Mouse (Mus musculus) forebrain, embryonic 15.5 days (tissue): ENCODE data around the gene Traf6. TPM values are rescaled to one million over a fixed set of nuclear protein-coding genes. Genes with fewer than 3 reads are reported as not detected.

ENCODE experiments used
- ATAC-seq: fragments of 200-750 bp; cut with Nextera tagmentation; replicated peaks from 2 replicates; pipeline ENCODE4 v1.8.0; 2017; ENCODE audit warnings: mild to moderate bottlenecking, moderate TSS enrichment, moderate library complexity
- H3K27ac ChIP-seq: fragments of 300-500 bp; sonication (generic); replicated peaks from 2 replicates; pipeline ENCODE4 v1.5.1; 2015; ENCODE audit warnings: mild to moderate bottlenecking, inconsistent platforms
- H3K27me3 ChIP-seq: fragments of 300-500 bp; sonication (generic); 2 replicates; pipeline ENCODE4 v1.6.1; 2015; ENCODE audit warnings: inconsistent platforms
- H3K36me3 ChIP-seq: fragments of 300-500 bp; sonication (generic); 2 replicates; pipeline ENCODE4 v1.6.1; 2015; ENCODE audit warnings: mild to moderate bottlenecking, inconsistent platforms
- H3K4me1 ChIP-seq: fragments of 300-500 bp; sonication (generic); 2 replicates; pipeline ENCODE4 v1.6.1; 2015; ENCODE audit warnings: inconsistent platforms
- H3K4me2 ChIP-seq: fragments of 300-500 bp; sonication (generic); replicated peaks from 2 replicates; pipeline ENCODE4 v1.6.1; 2015; ENCODE audit warnings: mild to moderate bottlenecking, inconsistent platforms
- H3K4me3 ChIP-seq: fragments of 300-500 bp; sonication (generic); 2 replicates; pipeline ENCODE4 v1.5.1; 2015; ENCODE audit warnings: mild to moderate bottlenecking, inconsistent platforms
- H3K9ac ChIP-seq: fragments of 300-500 bp; sonication (generic); replicated peaks from 2 replicates; pipeline ENCODE4 v1.6.1; 2015; ENCODE audit warnings: mild to moderate bottlenecking, inconsistent platforms
- H3K9me3 ChIP-seq: fragments of 300-500 bp; sonication (generic); 2 replicates; pipeline ENCODE4 v1.6.1; 2016; ENCODE audit warnings: inconsistent platforms
- WGBS: fragments of 180-500 bp; shearing (Covaris S2); methylation state at CpG from one replicate; pipeline ENCODE4 v1.1.7; 2015; ENCODE audit warnings: mixed read lengths; 5-methylcytosine and 5-hydroxymethylcytosine counted together
- polyA plus RNA-seq: library from polyadenylated mRNA; unstranded; fragments of >200 nt; fragmentation: Nextera tagmentation; extraction: Ambion mirVana; gene quantifications from 2 replicates; pipeline ENCODE4 v1.2.1, GENCODE M21; 2015

The Traf6 gene
- polyA plus RNA-seq, 1 experiment from 2014 or later = 10.3 TPM

DNA sequence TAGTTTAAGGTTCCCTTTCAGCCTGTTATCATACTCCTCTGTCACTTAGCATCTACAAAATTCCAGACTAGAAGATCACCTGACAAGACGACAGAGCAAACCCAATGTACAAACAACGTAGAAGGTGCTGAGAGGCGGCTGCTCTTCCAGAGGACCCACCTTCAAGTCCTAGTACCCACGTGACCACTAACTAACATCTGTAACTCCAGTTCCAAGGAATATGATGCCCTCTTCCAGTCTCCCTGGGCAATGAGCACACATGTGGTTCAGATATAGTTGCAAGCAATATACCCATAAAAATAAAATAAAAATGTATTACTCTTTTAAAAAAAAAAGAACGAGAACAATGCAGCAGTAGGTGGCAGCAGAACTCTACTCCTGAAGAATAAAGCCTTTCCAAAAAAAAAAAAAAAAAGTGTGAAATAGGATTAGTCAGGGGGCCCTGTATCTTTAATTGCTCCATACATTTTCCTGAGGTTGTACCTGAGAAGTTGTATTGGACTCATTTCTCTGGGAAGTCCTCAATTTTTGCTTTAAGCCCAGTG lies 27.8 kb downstream of the Traf6 start:
- Histone ChIP-seq H3K27ac (no peak overlapping the region), H3K9ac (no peak overlapping the region), H3K36me3 (0 out of 2 replicates have a peak, but pooled peaks cover 1% of the 10 kb centered on the region), H3K4me2 (no peak overlapping the region), H3K27me3 (no peaks in the 10 kb centered on the region), H3K4me3 (no peak overlapping the region), H3K9me3 (no peaks in the 10 kb centered on the region), H3K4me1 (no peaks in the 10 kb centered on the region)
- 52% methylated on average over 5 of the region's 5 CpGs for WGBS
- ATAC-seq = no peak

DNA sequence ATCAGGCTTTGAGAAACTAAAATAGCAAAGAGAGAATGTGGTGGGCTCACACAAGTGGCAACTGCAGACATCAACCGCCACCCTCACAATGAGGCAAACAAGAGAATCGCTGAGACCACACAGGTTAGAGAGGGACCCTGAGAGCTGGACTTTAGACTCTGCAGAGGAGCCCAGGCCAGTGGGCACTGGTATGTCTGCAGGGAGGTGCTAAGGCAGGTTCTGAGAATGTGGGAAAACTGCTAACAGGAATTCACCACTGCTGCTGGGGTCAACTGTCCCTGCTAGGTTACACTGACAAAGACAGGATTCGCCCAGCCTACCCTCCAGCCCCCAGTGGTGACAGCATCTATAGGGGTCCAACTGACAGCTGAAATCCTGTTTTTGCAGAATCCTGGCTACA lies 33.4 kb downstream of the Traf6 start:
- ATAC-seq = no peak
- no peaks in the 10 kb centered on the region for H3K4me1 ChIP-seq
- no peaks in the 10 kb centered on the region for H3K36me3 ChIP-seq
- H3K9me3 ChIP-seq = no peaks in the 10 kb centered on the region
- no peak overlapping the region for H3K27ac ChIP-seq
- no peaks in the 10 kb centered on the region for H3K27me3 ChIP-seq
- H3K9ac ChIP-seq = no peak overlapping the region
- no peak overlapping the region for H3K4me2 ChIP-seq
- WGBS = 95% methylated on average over 3 of the region's 3 CpGs
- H3K4me3 ChIP-seq = no peak overlapping the region

DNA sequence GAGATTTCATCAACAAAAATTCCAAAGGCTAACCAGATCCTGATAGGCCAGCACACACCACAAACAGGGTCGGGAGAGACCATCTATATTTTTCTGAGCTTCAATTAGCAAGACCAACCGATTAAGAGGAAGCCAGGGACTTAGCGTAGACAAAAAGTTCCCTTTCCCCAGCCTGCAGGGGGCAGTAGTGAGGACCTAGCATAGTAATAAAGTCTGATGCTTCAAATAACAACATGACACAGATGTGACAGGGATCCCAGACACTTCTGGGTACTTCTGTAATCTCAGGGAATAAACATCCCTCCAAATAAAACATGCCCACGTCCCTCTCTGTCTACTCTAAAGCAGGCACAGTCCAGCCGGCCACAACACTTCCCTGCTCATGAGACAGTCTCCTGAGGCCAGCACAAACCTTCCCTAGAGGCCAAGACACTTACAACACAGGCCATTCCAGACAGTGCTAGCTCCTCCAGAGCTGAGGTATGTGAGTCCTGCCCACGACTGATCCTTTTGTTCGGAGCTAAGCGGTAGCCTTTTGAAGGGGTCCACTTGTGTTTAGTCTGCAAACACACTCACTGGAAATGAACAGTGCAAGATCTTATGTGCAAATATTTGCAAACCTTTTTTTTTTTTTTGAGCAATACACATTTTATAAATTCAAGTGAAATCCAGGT lies 37.6 kb downstream of the Traf6 start:
- no peak overlapping the region for H3K9ac ChIP-seq

DNA sequence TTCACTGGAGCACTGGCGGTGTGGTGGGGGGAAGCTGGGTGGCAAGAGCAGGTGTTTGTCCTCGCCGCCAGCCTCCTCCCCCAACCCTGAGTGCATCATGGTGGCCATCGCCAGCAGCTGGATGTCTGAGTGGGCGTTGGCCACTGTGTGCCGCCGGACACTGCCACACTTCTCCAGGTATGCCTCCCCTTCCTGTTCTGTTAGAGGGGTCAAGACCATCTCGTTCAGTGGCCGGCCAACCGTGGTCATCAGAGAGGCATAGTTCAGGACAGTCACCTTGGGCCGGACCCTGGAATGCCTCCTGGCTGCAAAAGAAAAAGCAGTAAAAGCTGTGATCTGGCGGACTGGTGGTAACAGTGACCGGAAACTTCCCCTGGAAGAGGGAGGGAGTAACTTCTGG lies 38.9 kb downstream of the Traf6 start:
- no peaks in the 10 kb centered on the region for H3K27me3 ChIP-seq
- no peak for ATAC-seq
- H3K9ac ChIP-seq = no peak overlapping the region
- H3K4me1 ChIP-seq = no peaks in the 10 kb centered on the region
- no peaks in the 10 kb centered on the region for H3K9me3 ChIP-seq
- no peak overlapping the region for H3K4me3 ChIP-seq
- WGBS = 97% methylated on average over 13 of the region's 13 CpGs
- no peak overlapping the region for H3K27ac ChIP-seq
- no peaks in the 10 kb centered on the region for H3K36me3 ChIP-seq
- H3K4me2 ChIP-seq = no peak overlapping the region

More for the DNA sequence above, 37.6 kb downstream of the Traf6 start:
- H3K36me3 ChIP-seq = no peaks in the 10 kb centered on the region
- WGBS = 78% methylated on average over 8 of the region's 8 CpGs
- no peaks in the 10 kb centered on the region for H3K4me1 ChIP-seq
- no peak overlapping the region for H3K4me2 ChIP-seq
- ATAC-seq = no peak
- no peak overlapping the region for H3K4me3 ChIP-seq
- no peaks in the 10 kb centered on the region for H3K27me3 ChIP-seq
- no peaks in the 10 kb centered on the region for H3K9me3 ChIP-seq
- no peak overlapping the region for H3K27ac ChIP-seq

DNA sequence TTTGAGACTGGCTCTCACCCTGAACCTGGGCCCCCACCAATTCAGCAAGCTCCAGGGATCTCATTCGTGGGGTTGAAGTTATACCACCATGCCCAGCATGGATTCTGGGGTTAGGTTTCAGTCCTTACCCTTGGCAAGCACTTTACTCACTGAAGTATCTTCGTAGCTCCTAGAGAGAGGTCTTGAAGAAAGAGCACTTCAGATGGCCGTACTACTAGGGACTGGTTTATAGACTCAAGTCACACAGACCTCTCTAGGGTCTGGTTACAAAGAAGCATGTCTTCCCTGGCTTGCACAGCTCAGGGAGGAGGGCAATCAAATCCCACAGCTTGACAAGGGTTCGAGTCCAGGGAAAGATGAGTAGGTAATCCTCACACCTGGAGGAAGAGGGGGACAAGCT lies 43.6 kb downstream of the Traf6 start:
- no peaks in the 10 kb centered on the region for H3K27me3 ChIP-seq
- H3K9ac ChIP-seq = no peak overlapping the region
- H3K9me3 ChIP-seq = no peaks in the 10 kb centered on the region
- H3K27ac ChIP-seq = no peak overlapping the region
- no peak overlapping the region for H3K4me2 ChIP-seq
- H3K36me3 ChIP-seq = no peaks in the 10 kb centered on the region
- H3K4me1 ChIP-seq = peaks cover 11% of the 10 kb centered on the region
- 89% methylated on average over 4 of the region's 4 CpGs for WGBS
- no peak overlapping the region for H3K4me3 ChIP-seq
- ATAC-seq = no peak

DNA sequence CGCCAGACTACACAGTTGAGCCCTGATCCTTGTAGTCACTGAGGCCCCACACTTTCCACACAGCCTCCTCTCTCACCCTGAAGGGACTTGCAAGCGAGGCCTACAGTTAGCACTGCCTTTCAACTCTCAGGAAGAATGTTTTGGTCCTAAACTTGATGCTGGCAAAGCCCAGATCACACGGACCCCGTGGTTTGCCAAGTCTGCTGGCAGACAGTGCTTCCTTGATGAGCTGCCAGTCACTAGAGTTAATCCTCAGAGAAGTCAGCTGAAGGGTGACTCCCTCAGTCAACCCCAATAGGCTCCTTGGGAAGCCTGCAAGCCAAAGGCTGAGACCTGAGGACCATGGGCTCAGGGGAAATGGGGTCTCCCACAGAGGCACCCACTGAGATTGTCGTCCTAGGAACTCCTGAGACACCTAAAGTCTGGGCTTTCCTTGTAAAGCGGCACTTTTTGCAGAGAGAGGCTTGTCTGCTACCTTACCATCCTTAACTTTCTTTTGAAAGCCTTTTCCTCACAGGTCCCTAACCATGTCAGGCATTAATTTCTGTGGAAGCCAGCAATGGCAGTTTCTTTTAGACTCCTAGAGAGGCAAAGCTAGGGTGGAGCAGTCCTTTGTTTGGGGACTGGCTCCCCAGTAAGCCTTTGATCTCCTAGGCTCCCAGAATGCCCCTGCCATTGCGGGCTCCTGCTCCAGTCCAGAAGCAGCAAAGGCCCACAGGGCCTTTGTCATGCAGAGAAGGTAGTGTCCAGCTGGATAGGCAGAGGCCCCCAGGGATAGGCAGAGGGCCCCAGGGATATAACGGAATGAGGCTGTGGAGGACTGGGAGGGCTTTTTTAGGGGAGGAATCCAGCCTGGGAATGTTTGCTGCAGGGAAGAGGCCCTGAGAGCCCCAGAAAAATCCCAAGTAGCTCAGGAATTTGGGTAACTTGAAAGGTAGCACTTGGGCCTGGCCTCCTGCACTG lies 44.4 kb downstream of the Traf6 start:
- H3K27me3 ChIP-seq = no peaks in the 10 kb centered on the region
- H3K4me2 ChIP-seq = no peak overlapping the region
- H3K4me3 ChIP-seq = no peak overlapping the region
- peak overlapping the region; percentile 29 for H3K27ac ChIP-seq
- peaks cover 11% of the 10 kb centered on the region for H3K4me1 ChIP-seq
- 15% methylated on average over 8 of the region's 8 CpGs for WGBS
- ATAC-seq = peak; percentile 62
- H3K36me3 ChIP-seq = no peaks in the 10 kb centered on the region
- H3K9me3 ChIP-seq = no peaks in the 10 kb centered on the region
- no peak overlapping the region for H3K9ac ChIP-seq

DNA sequence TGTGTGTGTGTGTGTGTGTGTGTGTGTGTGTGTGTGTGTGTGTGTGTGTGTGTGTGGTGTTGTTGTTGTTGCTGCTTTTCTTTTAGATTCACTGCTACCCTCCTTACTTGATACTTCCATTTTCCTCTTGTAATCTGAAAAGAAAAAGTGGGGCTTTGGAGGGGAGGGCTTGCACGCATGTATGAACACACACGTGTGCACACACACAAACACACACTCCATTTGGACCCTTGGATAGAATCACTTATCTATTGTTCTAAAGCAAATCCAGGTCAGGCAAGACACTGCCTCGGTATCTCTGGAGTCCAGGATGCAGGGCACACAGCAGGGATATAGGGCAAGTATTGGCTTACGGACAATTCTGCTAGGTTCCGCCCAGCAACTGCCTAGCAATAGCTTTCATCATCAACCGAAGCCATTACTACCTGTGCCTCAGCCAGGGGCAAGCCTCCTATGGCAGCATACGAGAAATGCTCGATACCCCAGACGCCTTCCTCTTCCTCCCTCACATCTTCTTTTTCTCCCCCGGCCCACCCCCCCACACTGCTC lies 45.2 kb downstream of the Traf6 start:
- Histone ChIP-seq H3K4me3 (no peak overlapping the region), H3K36me3 (no peaks in the 10 kb centered on the region), H3K9me3 (no peaks in the 10 kb centered on the region), H3K27me3 (no peaks in the 10 kb centered on the region), H3K4me1 (peaks cover 11% of the 10 kb centered on the region), H3K4me2 (no peak overlapping the region), H3K9ac (no peak overlapping the region), H3K27ac (no peak overlapping the region)
- WGBS = 35% methylated on average over 10 of the region's 10 CpGs
- 0 out of 2 replicates have a peak, but pooled peaks have one; percentile 17 for ATAC-seq

DNA sequence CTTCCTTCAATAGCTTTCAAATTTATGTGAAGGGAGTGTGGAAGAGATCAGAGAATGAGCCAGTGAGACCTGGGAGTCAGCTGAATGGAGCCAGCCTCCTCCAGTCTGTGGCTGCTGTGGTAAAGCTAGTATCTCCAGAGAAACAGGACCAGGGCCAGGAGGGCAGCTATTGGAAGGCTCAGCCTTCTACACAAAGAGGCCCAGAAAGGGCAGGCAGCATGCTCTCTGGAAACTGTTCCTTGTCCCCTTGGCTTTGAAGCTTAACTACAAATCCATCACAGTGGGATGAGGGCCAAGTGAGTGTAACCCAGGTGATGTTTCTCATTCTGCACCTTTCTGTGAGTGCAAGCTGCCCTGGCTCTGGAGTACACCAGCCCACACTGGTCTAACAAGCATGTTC lies 49.6 kb downstream of the Traf6 start:
- Histone ChIP-seq H3K27me3 (no peaks in the 10 kb centered on the region), H3K4me3 (no peak overlapping the region), H3K9ac (no peak overlapping the region), H3K36me3 (no peaks in the 10 kb centered on the region), H3K4me2 (no peak overlapping the region), H3K4me1 (peaks cover 15% of the 10 kb centered on the region), H3K9me3 (no peaks in the 10 kb centered on the region), H3K27ac (no peak overlapping the region)
- ATAC-seq = no peak

DNA sequence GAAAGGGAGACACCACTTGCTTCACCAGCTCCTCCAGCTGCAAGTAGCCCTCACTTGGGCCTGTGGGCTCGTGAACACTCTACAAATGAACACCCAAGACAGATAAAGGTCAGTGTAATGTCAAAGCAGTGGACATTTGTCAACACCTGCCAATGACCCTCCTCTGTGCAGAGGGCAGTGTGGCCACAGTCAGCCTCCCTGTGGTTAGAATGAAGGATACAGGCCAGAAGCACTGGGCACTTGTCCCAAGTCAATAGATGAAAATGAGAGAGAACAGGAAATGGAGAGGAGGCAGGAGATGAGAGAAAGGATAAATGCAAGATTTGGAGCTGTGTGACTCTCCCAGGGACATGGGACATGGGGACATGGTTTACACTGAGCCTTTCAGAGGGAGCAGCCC lies 51.2 kb downstream of the Traf6 start:
- 82% methylated on average over 1 of the region's 1 CpGs for WGBS
- Histone ChIP-seq H3K27ac (no peak overlapping the region), H3K4me1 (0 out of 2 replicates have a peak, but pooled peaks cover 5% of the 10 kb centered on the region), H3K9me3 (no peaks in the 10 kb centered on the region), H3K9ac (no peak overlapping the region), H3K36me3 (no peaks in the 10 kb centered on the region), H3K4me2 (no peak overlapping the region), H3K27me3 (no peaks in the 10 kb centered on the region), H3K4me3 (no peak overlapping the region)
- no peak for ATAC-seq

DNA sequence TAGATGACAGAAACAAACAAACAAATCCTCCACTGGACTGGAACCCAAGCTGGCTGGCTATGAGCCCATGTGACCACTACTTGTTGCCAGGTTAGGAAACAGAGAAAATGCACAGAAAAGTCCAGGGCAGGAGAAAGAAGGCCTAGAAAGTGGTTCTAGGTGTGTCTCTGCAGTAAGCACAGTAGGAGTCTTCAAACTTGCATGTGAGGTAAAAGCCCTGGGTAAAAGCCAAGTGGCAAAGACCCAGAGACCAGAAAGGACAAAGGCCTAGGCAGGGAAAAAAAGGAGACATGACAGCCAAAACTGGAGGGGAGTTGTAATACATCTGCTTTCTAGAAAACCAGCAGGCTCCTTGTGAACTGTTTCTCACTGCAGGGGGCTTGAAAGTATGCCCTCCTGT lies 52.7 kb downstream of the Traf6 start:
- H3K9ac ChIP-seq = no peak overlapping the region
- H3K27ac ChIP-seq = 0 out of 2 replicates have a peak overlapping the region, but pooled peaks have one; percentile 33
- no peaks in the 10 kb centered on the region for H3K27me3 ChIP-seq
- H3K4me1 ChIP-seq = 0 out of 2 replicates have a peak, but pooled peaks cover 5% of the 10 kb centered on the region
- no peak for ATAC-seq
- no peaks in the 10 kb centered on the region for H3K9me3 ChIP-seq
- H3K36me3 ChIP-seq = no peaks in the 10 kb centered on the region
- H3K4me3 ChIP-seq = no peak overlapping the region
- no peak overlapping the region for H3K4me2 ChIP-seq

DNA sequence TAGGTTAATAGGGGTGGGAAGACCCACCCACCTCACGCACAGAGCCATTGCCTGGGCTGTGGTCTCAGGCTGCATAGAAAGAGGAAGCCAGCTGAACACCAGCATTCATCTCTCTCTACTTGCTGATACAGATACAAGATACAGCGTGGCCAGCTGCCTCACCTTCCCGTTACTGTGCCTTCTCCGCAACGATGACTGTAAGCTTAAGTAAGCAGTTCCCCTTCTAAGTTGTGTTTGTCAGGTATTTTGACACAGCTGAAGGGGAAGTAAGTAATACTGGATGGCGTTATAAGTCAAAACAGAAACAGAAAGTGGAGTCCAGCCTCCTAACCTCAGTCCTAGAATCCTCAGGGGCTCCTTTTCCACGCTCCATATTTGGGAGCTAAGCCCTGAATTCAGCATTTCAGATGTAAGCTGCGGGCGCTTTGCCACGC lies 54.6 kb downstream of the Traf6 start:
- H3K27ac ChIP-seq = no peak overlapping the region
- no peaks in the 10 kb centered on the region for H3K9me3 ChIP-seq
- no peak for ATAC-seq
- H3K4me2 ChIP-seq = no peak overlapping the region
- no peaks in the 10 kb centered on the region for H3K27me3 ChIP-seq
- 95% methylated on average over 10 of the region's 10 CpGs for WGBS
- H3K4me3 ChIP-seq = no peak overlapping the region
- 0 out of 2 replicates have a peak, but pooled peaks cover 5% of the 10 kb centered on the region for H3K4me1 ChIP-seq
- H3K36me3 ChIP-seq = no peaks in the 10 kb centered on the region
- no peak overlapping the region for H3K9ac ChIP-seq

DNA sequence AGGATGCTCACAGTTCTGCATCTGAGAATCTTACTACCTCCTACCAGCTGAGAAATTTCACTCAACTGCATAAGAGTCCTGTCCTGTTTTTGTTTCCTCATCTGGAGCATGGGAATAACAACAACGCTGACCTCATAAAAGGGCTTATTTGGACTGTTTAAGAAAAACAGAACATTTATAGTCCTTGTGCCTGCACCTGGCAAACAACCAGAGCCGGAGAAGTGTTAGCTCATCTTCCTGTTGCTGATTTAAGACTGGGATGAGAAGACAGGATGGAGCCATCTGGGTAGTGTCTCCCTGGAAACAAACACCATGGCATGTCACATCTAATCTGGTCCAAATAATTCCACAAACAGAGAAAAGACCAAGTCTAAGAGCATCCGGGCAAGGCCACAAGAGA lies 55.3 kb downstream of the Traf6 start:
- Histone ChIP-seq H3K9ac (no peak overlapping the region), H3K9me3 (no peaks in the 10 kb centered on the region), H3K4me2 (no peak overlapping the region), H3K36me3 (no peaks in the 10 kb centered on the region), H3K4me3 (no peak overlapping the region), H3K27me3 (no peaks in the 10 kb centered on the region), H3K4me1 (0 out of 2 replicates have a peak, but pooled peaks cover 5% of the 10 kb centered on the region), H3K27ac (no peak overlapping the region)
- WGBS = 88% methylated on average over 3 of the region's 3 CpGs
- no peak for ATAC-seq
